Comparison of ENCODE assay signal across 17 mouse cellular contexts in genomic region chr3:27760278-27760677, GRCm38 (mm10).
"Had no signal": no experiment of that assay in that cellular context is flagged by ENCODE, and none has a peak within 500 bp of the region (broad histone marks: within the 10 kb centered on the region; RNA-seq: fewer than 3 reads in every experiment).

No protein-coding gene starts in this region.

- H3K27ac ChIP-seq: heart, embryonic 10.5 days; hindbrain, embryonic 13.5 days; hindbrain, embryonic 15.5 days; hindbrain, postnatal 0 days; kidney, embryonic 15.5 days; kidney, postnatal 0 days; limb, embryonic 13.5 days; limb, embryonic 15.5 days had no signal

- DNase-seq: gastrocnemius, postnatal 14 days; gastrocnemius, postnatal 36 days; heart, postnatal 10 days; kidney, postnatal 14 days; layer of hippocampus, adult 9-11 months; layer of hippocampus, postnatal 36 days; left cerebral cortex, postnatal 4 days had no signal

- H3K4me3 ChIP-seq: heart, embryonic 10.5 days; heart, embryonic 12.5 days; hindbrain, embryonic 13.5 days; hindbrain, embryonic 15.5 days; kidney, embryonic 15.5 days; limb, embryonic 13.5 days; limb, embryonic 15.5 days had no signal

- H3K9ac ChIP-seq: heart, embryonic 12.5 days; hindbrain, embryonic 13.5 days; hindbrain, embryonic 15.5 days; kidney, embryonic 15.5 days; limb, embryonic 13.5 days; limb, embryonic 15.5 days had no signal

- H3K4me1 ChIP-seq: heart, embryonic 10.5 days; heart, embryonic 12.5 days; hindbrain, embryonic 13.5 days; hindbrain, embryonic 15.5 days; kidney, embryonic 15.5 days had no signal

- H3K36me3 ChIP-seq: heart, embryonic 10.5 days; heart, embryonic 12.5 days; hindbrain, embryonic 13.5 days; hindbrain, embryonic 15.5 days; kidney, embryonic 15.5 days; limb, embryonic 13.5 days; limb, embryonic 15.5 days had no signal

- H3K9me3 ChIP-seq: heart, embryonic 10.5 days; heart, embryonic 12.5 days; hindbrain, embryonic 13.5 days; hindbrain, embryonic 15.5 days; kidney, embryonic 15.5 days; limb, embryonic 13.5 days; limb, embryonic 15.5 days had no signal

- H3K27me3 ChIP-seq: heart, embryonic 12.5 days; hindbrain, embryonic 13.5 days; hindbrain, embryonic 15.5 days; kidney, embryonic 15.5 days; limb, embryonic 13.5 days; limb, embryonic 15.5 days had no signal

- ATAC-seq: hindbrain, postnatal 0 days; intestine, embryonic 16.5 days had no signal

- H3K4me2 ChIP-seq: heart, embryonic 12.5 days; hindbrain, embryonic 13.5 days; hindbrain, embryonic 15.5 days; kidney, embryonic 15.5 days; limb, embryonic 13.5 days; limb, embryonic 15.5 days had no signal
